Mouse (Mus musculus) midbrain, embryonic 12.5 days (tissue): ENCODE measurements at regions not wholly inside any gene's neighbourhood (a gene's known extent, or its start where the extent isn't known, plus 50 kb on each side); places are given as distances from the start of the nearest gene placed in this dataset.
A peak's percentile ranks its signal among the peaks of the same experiment; 100 is the strongest.

Source experiments
- ATAC-seq: fragments of 200-750 bp; cut with Nextera tagmentation; 2 replicates; pipeline ENCODE4 v1.8.0; 2017; ENCODE audit warnings: low read depth, moderate TSS enrichment, moderate library complexity; ENCODE audit not compliant: low FRiP score
- H3K27ac ChIP-seq: fragments of 300-500 bp; sonication (generic); replicated peaks from 2 replicates; pipeline ENCODE4 v1.5.1; 2016; ENCODE audit warnings: mild to moderate bottlenecking
- H3K27me3 ChIP-seq: fragments of 300-500 bp; sonication (generic); 2 replicates; pipeline ENCODE4 v1.6.1; 2016; ENCODE audit warnings: mild to moderate bottlenecking
- H3K36me3 ChIP-seq: fragments of 300-500 bp; sonication (generic); 2 replicates; pipeline ENCODE4 v1.6.1; 2016
- H3K4me1 ChIP-seq: fragments of 300-500 bp; sonication (generic); 2 replicates; pipeline ENCODE4 v1.6.1; 2016
- H3K4me2 ChIP-seq: fragments of 300-500 bp; sonication (generic); replicated peaks from 2 replicates; pipeline ENCODE4 v1.6.1; 2016; ENCODE audit warnings: mild to moderate bottlenecking, moderate library complexity
- H3K4me3 ChIP-seq: fragments of 300-500 bp; sonication (generic); 2 replicates; pipeline ENCODE4 v1.5.1; 2016; ENCODE audit warnings: mild to moderate bottlenecking
- H3K9ac ChIP-seq: fragments of 300-500 bp; sonication (generic); replicated peaks from 2 replicates; pipeline ENCODE4 v1.6.1; 2016; ENCODE audit warnings: mild to moderate bottlenecking, moderate library complexity
- H3K9me3 ChIP-seq: fragments of 300-500 bp; sonication (generic); 2 replicates; pipeline ENCODE4 v1.6.1; 2016; ENCODE audit warnings: mild to moderate bottlenecking
- WGBS: fragments of 180-500 bp; shearing (Covaris S2); methylation state at CpG from one replicate; pipeline ENCODE4 v1.1.7; 2016; 5-methylcytosine and 5-hydroxymethylcytosine counted together

GRCm38 (mm10) chr9:94378291-94378690, 159.6 kb downstream of the 1190002N15Rik start:
- H3K4me2 ChIP-seq: no peak overlapping the region
- no peak overlapping the region for H3K4me3 ChIP-seq
- H3K27ac ChIP-seq: no peak overlapping the region
- peaks cover 11% of the 10 kb centered on the region; the same call in 1 of the 2 replicates for H3K4me1 ChIP-seq
- H3K9me3 ChIP-seq: no peaks in the 10 kb centered on the region
- no peak for ATAC-seq
- no peak overlapping the region for H3K9ac ChIP-seq
- WGBS: 65% methylated on average over 6 of the region's 6 CpGs
- no peaks in the 10 kb centered on the region for H3K27me3 ChIP-seq
- no peaks in the 10 kb centered on the region for H3K36me3 ChIP-seq

GRCm38 (mm10) chr9:94377346-94378039, 160.4 kb downstream of the 1190002N15Rik start:
- ATAC-seq: peak; percentile 45; the same call in 1 of the 2 replicates
- H3K27ac ChIP-seq: 0 out of 2 replicates have a peak overlapping the region, but pooled peaks have one; percentile 12
- H3K36me3 ChIP-seq: no peaks in the 10 kb centered on the region
- H3K4me1 ChIP-seq: peaks cover 11% of the 10 kb centered on the region; the same call in 1 of the 2 replicates
- no peak overlapping the region for H3K9ac ChIP-seq
- H3K27me3 ChIP-seq: no peaks in the 10 kb centered on the region
- H3K4me3 ChIP-seq: no peak overlapping the region
- no peak overlapping the region for H3K4me2 ChIP-seq
- WGBS: 59% methylated on average over 7 of the region's 7 CpGs
- no peaks in the 10 kb centered on the region for H3K9me3 ChIP-seq

GRCm38 (mm10) chr9:94370976-94371375, 166.9 kb downstream of the 1190002N15Rik start:
- no peaks in the 10 kb centered on the region for H3K9me3 ChIP-seq
- WGBS: 71% methylated on average over 2 of the region's 2 CpGs
- 0 out of 2 replicates have a peak, but pooled peaks cover 4% of the 10 kb centered on the region for H3K4me1 ChIP-seq
- peak; percentile 47 for ATAC-seq
- H3K36me3 ChIP-seq: no peaks in the 10 kb centered on the region
- H3K27me3 ChIP-seq: no peaks in the 10 kb centered on the region
- no peak overlapping the region for H3K9ac ChIP-seq
- no peak overlapping the region for H3K4me2 ChIP-seq
- no peak overlapping the region for H3K27ac ChIP-seq
- H3K4me3 ChIP-seq: no peak overlapping the region

GRCm38 (mm10) chr9:94368231-94368936, 169.5 kb downstream of the 1190002N15Rik start:
- ATAC-seq: no peak
- 91% methylated on average over 7 of the region's 7 CpGs for WGBS

GRCm38 (mm10) chr9:94361877-94362697, 175.8 kb downstream of the 1190002N15Rik start:
- Histone ChIP-seq H3K4me2 (no peak overlapping the region), H3K9me3 (no peaks in the 10 kb centered on the region), H3K27me3 (no peaks in the 10 kb centered on the region), H3K4me3 (no peak overlapping the region), H3K27ac (no peak overlapping the region), H3K36me3 (no peaks in the 10 kb centered on the region), H3K9ac (no peak overlapping the region), H3K4me1 (no peaks in the 10 kb centered on the region)
- no peak for ATAC-seq
- 41% methylated on average over 7 of the region's 7 CpGs for WGBS

More at GRCm38 (mm10) chr9:94368231-94368936, 169.5 kb downstream of the 1190002N15Rik start:
- Histone ChIP-seq H3K36me3 (no peaks in the 10 kb centered on the region), H3K4me3 (no peak overlapping the region), H3K27ac (no peak overlapping the region), H3K4me2 (no peak overlapping the region), H3K4me1 (0 out of 2 replicates have a peak, but pooled peaks cover 4% of the 10 kb centered on the region), H3K9ac (no peak overlapping the region), H3K9me3 (no peaks in the 10 kb centered on the region), H3K27me3 (no peaks in the 10 kb centered on the region)

- no peak overlapping the region for H3K4me3 ChIP-seq
- 83% methylated on average over 2 of the region's 2 CpGs for WGBS
- H3K9me3 ChIP-seq: no peaks in the 10 kb centered on the region
- H3K9ac ChIP-seq: no peak overlapping the region
- H3K36me3 ChIP-seq: no peaks in the 10 kb centered on the region
- H3K4me1 ChIP-seq: no peaks in the 10 kb centered on the region
- H3K4me2 ChIP-seq: no peak overlapping the region
- no peak for ATAC-seq
- no peak overlapping the region for H3K27ac ChIP-seq
- no peaks in the 10 kb centered on the region for H3K27me3 ChIP-seq
Measured at GRCm38 (mm10) chr9:94361011-94361410, 176.9 kb downstream of the 1190002N15Rik start.

- no peak for ATAC-seq
- H3K36me3 ChIP-seq: no peaks in the 10 kb centered on the region
- no peak overlapping the region for H3K9ac ChIP-seq
- no peaks in the 10 kb centered on the region for H3K27me3 ChIP-seq
- no peak overlapping the region for H3K4me3 ChIP-seq
- WGBS: 94% methylated on average over 2 of the region's 2 CpGs
- H3K4me2 ChIP-seq: no peak overlapping the region
- no peaks in the 10 kb centered on the region for H3K4me1 ChIP-seq
- no peak overlapping the region for H3K27ac ChIP-seq
- no peaks in the 10 kb centered on the region for H3K9me3 ChIP-seq
Measured at GRCm38 (mm10) chr9:94358150-94358549, 179.7 kb downstream of the 1190002N15Rik start.

- H3K9me3 ChIP-seq: no peaks in the 10 kb centered on the region
- H3K4me3 ChIP-seq: no peak overlapping the region
- peak; percentile 93 for ATAC-seq
- no peaks in the 10 kb centered on the region for H3K36me3 ChIP-seq
- H3K4me2 ChIP-seq: no peak overlapping the region
- no peak overlapping the region for H3K27ac ChIP-seq
- no peak overlapping the region for H3K9ac ChIP-seq
- no peaks in the 10 kb centered on the region for H3K27me3 ChIP-seq
- 68% methylated on average over 4 of the region's 4 CpGs for WGBS
- H3K4me1 ChIP-seq: no peaks in the 10 kb centered on the region
Measured at GRCm38 (mm10) chr9:94342011-94342410, 195.9 kb downstream of the 1190002N15Rik start.

GRCm38 (mm10) chr9:94341531-94341930, 196.3 kb downstream of the 1190002N15Rik start:
- 93% methylated on average over 2 of the region's 2 CpGs for WGBS
- no peaks in the 10 kb centered on the region for H3K4me1 ChIP-seq
- no peaks in the 10 kb centered on the region for H3K27me3 ChIP-seq
- H3K36me3 ChIP-seq: no peaks in the 10 kb centered on the region
- no peaks in the 10 kb centered on the region for H3K9me3 ChIP-seq
- H3K9ac ChIP-seq: no peak overlapping the region
- H3K4me3 ChIP-seq: no peak overlapping the region
- ATAC-seq: peak; percentile 8; the same call in 1 of the 2 replicates
- H3K4me2 ChIP-seq: no peak overlapping the region
- H3K27ac ChIP-seq: no peak overlapping the region

- Histone ChIP-seq H3K36me3 (no peaks in the 10 kb centered on the region), H3K27me3 (no peaks in the 10 kb centered on the region), H3K9ac (no peak overlapping the region), H3K27ac (no peak overlapping the region), H3K4me1 (no peaks in the 10 kb centered on the region), H3K9me3 (no peaks in the 10 kb centered on the region), H3K4me3 (no peak overlapping the region), H3K4me2 (no peak overlapping the region)
- ATAC-seq: no peak
- WGBS: 83% methylated on average over 5 of the region's 5 CpGs
Measured at GRCm38 (mm10) chr9:94333450-94333849, 204.4 kb downstream of the 1190002N15Rik start.

- ATAC-seq: no peak
- 92% methylated on average over 3 of the region's 3 CpGs for WGBS
- no peak overlapping the region for H3K4me3 ChIP-seq
Measured at GRCm38 (mm10) chr9:94323011-94323410, 214.9 kb downstream of the 1190002N15Rik start.

GRCm38 (mm10) chr9:94302575-94302974, 235.3 kb downstream of the 1190002N15Rik start:
- WGBS: 82% methylated on average over 3 of the region's 3 CpGs
- no peaks in the 10 kb centered on the region for H3K27me3 ChIP-seq
- H3K9me3 ChIP-seq: no peaks in the 10 kb centered on the region
- H3K4me3 ChIP-seq: no peak overlapping the region
- ATAC-seq: no peak
- no peak overlapping the region for H3K4me2 ChIP-seq
- no peak overlapping the region for H3K9ac ChIP-seq
- H3K4me1 ChIP-seq: no peaks in the 10 kb centered on the region
- H3K36me3 ChIP-seq: no peaks in the 10 kb centered on the region
- H3K27ac ChIP-seq: no peak overlapping the region

More at GRCm38 (mm10) chr9:94323011-94323410, 214.9 kb downstream of the 1190002N15Rik start:
- Histone ChIP-seq H3K9me3 (no peaks in the 10 kb centered on the region), H3K27me3 (no peaks in the 10 kb centered on the region), H3K4me2 (no peak overlapping the region), H3K4me1 (no peaks in the 10 kb centered on the region), H3K36me3 (no peaks in the 10 kb centered on the region), H3K9ac (no peak overlapping the region), H3K27ac (no peak overlapping the region)
